Mouse (Mus musculus) embryonic facial prominence, embryonic 10.5 days (tissue): ENCODE data around the gene Id3. TPM values are rescaled to one million over a fixed set of nuclear protein-coding genes. Genes with fewer than 3 reads are reported as not detected.

Source experiments
- DNase-seq: peaks from one replicate; pipeline ENCODE4 v3.0.0-alpha.2; 2017; ENCODE audit warnings: low spot score
- H3K27ac ChIP-seq: fragments of 300-500 bp; sonication (generic); replicated peaks from 2 replicates; pipeline ENCODE4 v1.5.1; 2016; ENCODE audit warnings: mild to moderate bottlenecking
- H3K27me3 ChIP-seq: fragments of 300-500 bp; sonication (generic); replicated peaks from 2 replicates; pipeline ENCODE4 v1.6.1; 2016; ENCODE audit warnings: low read depth, mild to moderate bottlenecking; ENCODE audit not compliant: poor library complexity, severe bottlenecking
- H3K36me3 ChIP-seq: fragments of 300-500 bp; sonication (generic); replicated peaks from 2 replicates; pipeline ENCODE4 v1.6.1; 2016; ENCODE audit warnings: mild to moderate bottlenecking, moderate library complexity
- H3K4me1 ChIP-seq: fragments of 300-500 bp; sonication (generic); 2 replicates; pipeline ENCODE4 v1.6.1; 2016
- H3K4me3 ChIP-seq: fragments of 300-500 bp; sonication (generic); 2 replicates; pipeline ENCODE4 v1.5.1; 2016; ENCODE audit warnings: mild to moderate bottlenecking, moderate library complexity
- H3K9me3 ChIP-seq: fragments of 300-500 bp; sonication (generic); 2 replicates; pipeline ENCODE4 v1.6.1; 2016; ENCODE audit warnings: mild to moderate bottlenecking
- WGBS: fragments of 180-500 bp; shearing (Covaris S2); methylation state at CpG from one replicate; pipeline ENCODE4 v1.1.7; 2016; 5-methylcytosine and 5-hydroxymethylcytosine counted together
- polyA plus RNA-seq: library from polyadenylated mRNA; unstranded; fragments of >200 nt; fragmentation: Nextera tagmentation; extraction: Ambion mirVana; gene quantifications from 2 replicates; pipeline ENCODE4 v1.2.1, GENCODE M21; 2016

Id3 gene
- polyA plus RNA-seq, 1 experiment from 2014 or later = 593 TPM

GRCm38 (mm10) chr4:136189912-136190311, 46.6 kb downstream of the Id3 start:
- no peak for DNase-seq
- peaks cover 92% of the 10 kb centered on the region for H3K36me3 ChIP-seq
- 90% methylated on average over 8 of the region's 8 CpGs for WGBS

GRCm38 (mm10) chr4:136193571-136193970, 50.3 kb downstream of the Id3 start:
- 76% methylated on average over 3 of the region's 3 CpGs for WGBS
- Histone ChIP-seq H3K9me3 (no peaks in the 10 kb centered on the region), H3K36me3 (peaks cover 66% of the 10 kb centered on the region), H3K4me3 (no peak overlapping the region), H3K27me3 (no peaks in the 10 kb centered on the region), H3K4me1 (peaks cover 21% of the 10 kb centered on the region), H3K27ac (no peak overlapping the region)
- DNase-seq = no peak

More at GRCm38 (mm10) chr4:136189912-136190311, 46.6 kb downstream of the Id3 start:
- Histone ChIP-seq H3K4me3 (no peak overlapping the region), H3K4me1 (peaks cover 12% of the 10 kb centered on the region), H3K27ac (peak overlapping the region; percentile 15; the same call in 1 of the 2 replicates), H3K27me3 (no peaks in the 10 kb centered on the region), H3K9me3 (no peaks in the 10 kb centered on the region)

GRCm38 (mm10) chr4:136195029-136195428, 51.7 kb downstream of the Id3 start:
- Histone ChIP-seq H3K4me3 (no peak overlapping the region), H3K36me3 (peaks cover 54% of the 10 kb centered on the region), H3K9me3 (no peaks in the 10 kb centered on the region), H3K4me1 (peaks cover 21% of the 10 kb centered on the region), H3K27me3 (no peaks in the 10 kb centered on the region; the same call in 1 of the 2 replicates), H3K27ac (no peak overlapping the region)
- 60% methylated on average over 7 of the region's 7 CpGs for WGBS
- DNase-seq = no peak

Other genes with a start within 250 kb of the Id3 start
- gene Cnr2, start 248.1 kb upstream of the Id3 start, polyA plus RNA-seq = 0.15 and 0.43 TPM in 2 replicates
- 45.4 and 46.8 TPM in 2 replicates for gene Fuca1, start 222.8 kb upstream of the Id3 start, polyA plus RNA-seq
- gene Hmgcl, start 197.0 kb upstream of the Id3 start, polyA plus RNA-seq = 64.3 and 68.6 TPM in 2 replicates
- 39.7 and 40.2 TPM in 2 replicates for gene Gale, start 179.8 kb upstream of the Id3 start, polyA plus RNA-seq
- gene Lypla2, start 170.9 kb upstream of the Id3 start, polyA plus RNA-seq = 207 and 217 TPM in 2 replicates
- gene Pithd1, start 156.2 kb upstream of the Id3 start, polyA plus RNA-seq = 66.2 and 72.8 TPM in 2 replicates
- 35.0 and 37.5 TPM in 2 replicates for gene Eloa, start 121.7 kb upstream of the Id3 start, polyA plus RNA-seq
- gene Rpl11, start 90.1 kb upstream of the Id3 start, polyA plus RNA-seq = 516 and 527 TPM in 2 replicates
- gene E2f2, start 28.9 kb downstream of the Id3 start, polyA plus RNA-seq = 6.2 TPM in 2 replicates
- 4.2 and 5.3 TPM in 2 replicates for gene Asap3, start 62.9 kb downstream of the Id3 start, polyA plus RNA-seq
- 0.83 and 0.97 TPM in 2 replicates for gene Tcea3, start 104.2 kb downstream of the Id3 start, polyA plus RNA-seq
- gene Zfp46, start 141.2 kb downstream of the Id3 start, polyA plus RNA-seq = 24.2 and 26.2 TPM in 2 replicates
- gene Hnrnpr, start 167.4 kb downstream of the Id3 start, polyA plus RNA-seq = 227 and 246 TPM in 2 replicates